Mouse (Mus musculus): ENCODE results near the gene Adcy7. TPM values are rescaled to one million over a fixed set of nuclear protein-coding genes. Genes with fewer than 3 reads are reported as not detected.

Adcy7 gene
- polyA plus RNA-seq, 2 experiments = 7.3 to 7.9 TPM

DNA sequence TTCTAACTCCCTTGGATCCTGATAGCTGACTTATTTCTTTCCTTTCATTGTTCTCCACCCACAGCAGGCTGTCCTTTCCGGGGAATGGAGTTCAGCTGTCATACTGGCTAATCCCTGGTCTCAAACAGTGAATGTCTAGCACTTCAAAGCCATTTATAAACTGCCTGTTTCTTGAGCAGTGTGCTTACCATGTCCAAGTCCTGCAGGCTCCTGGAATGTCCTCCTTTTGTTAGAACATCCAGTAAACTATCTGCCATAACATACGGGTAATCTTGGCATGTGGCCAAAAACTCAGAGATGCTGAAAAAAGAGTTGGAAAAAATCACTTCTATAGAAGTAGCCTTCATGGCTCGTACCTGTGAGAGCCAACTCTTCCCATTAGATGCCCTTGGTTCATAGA lies 67.0 kb downstream of the Adcy7 start:
- H3K36me3 ChIP-seq (ENCODE audit: control insufficient read depth, insufficient read depth, low read length) = peaks cover 87% of the 10 kb centered on the region
- ATAC-seq (ENCODE audit: low FRiP score, low read depth) = peak; percentile 53; the same call in 1 of the 2 replicates
- no peak overlapping the region for H3K27ac ChIP-seq (replicated peaks; ENCODE audit: low read depth, low read length)
- H3K4me2 ChIP-seq (replicated peaks; ENCODE audit: low read depth, low read length, severe bottlenecking) = no peak overlapping the region
- TF ChIP-seq POLR2A (IDR thresholded peaks at IDR 0.05; ENCODE audit: borderline replicate concordance, extremely low read depth, insufficient read depth, insufficient read length) = no peak
- no peaks in the 10 kb centered on the region for H3K4me1 ChIP-seq (ENCODE audit: control insufficient read depth, insufficient read depth, low read length)
- no peak overlapping the region for H3K9ac ChIP-seq (ENCODE audit: low read depth, low read length, severe bottlenecking)
- no peaks in the 10 kb centered on the region for H3K9me3 ChIP-seq (ENCODE audit: control insufficient read depth, low read length)
- no peaks in the 10 kb centered on the region for H3K27me3 ChIP-seq (ENCODE audit: control insufficient read depth, insufficient read depth, low read length)
- WGBS = 60% methylated on average over 3 of the region's 3 CpGs
- no peak for DNase-seq (ENCODE audit: low spot score)
- H3K4me3 ChIP-seq (replicated peaks; ENCODE audit: low read length) = no peak overlapping the region

DNA sequence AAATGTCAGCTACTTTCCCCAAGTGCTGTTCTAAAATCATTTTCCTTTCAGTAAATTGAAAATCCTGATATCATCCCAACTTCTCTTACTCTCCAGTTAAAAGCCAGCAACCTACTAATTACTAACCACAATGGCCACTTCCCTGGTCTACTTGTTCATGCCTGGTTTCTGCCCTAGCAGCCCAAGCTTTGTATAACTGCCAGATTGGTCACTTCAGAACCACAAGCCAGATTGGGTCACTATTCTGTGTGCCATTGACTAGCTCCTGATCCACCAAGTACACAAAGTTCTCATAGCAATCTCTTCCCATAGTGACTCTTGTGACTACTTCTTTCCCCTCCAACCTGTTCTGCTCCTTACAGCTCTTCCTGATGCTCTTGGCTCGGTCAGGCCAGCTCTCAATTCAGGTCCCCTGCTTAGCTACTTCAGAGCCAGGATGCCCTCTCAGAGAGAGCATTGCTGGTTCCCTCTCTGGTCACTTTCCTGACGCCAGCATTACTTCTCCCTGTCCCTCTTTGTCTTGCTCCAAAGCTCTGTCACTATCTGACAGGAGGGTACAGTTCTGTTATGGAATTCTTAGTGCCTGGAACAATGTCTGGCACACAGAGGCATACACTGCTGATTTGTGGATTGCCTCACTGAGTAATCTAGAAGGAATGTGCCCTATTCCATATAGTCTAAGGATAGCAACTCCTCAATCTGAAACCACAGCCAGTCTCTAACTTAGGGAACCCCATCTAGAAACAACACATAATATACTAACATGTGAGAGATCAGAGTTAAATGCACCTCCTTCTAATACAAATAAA lies 67.9 kb downstream of the Adcy7 start:
- Histone ChIP-seq H3K4me3 (replicated peaks; ENCODE audit: low read length) (no peak overlapping the region), H3K27me3 (ENCODE audit: control insufficient read depth, insufficient read depth, low read length) (no peaks in the 10 kb centered on the region), H3K9ac (ENCODE audit: low read depth, low read length, severe bottlenecking) (no peak overlapping the region), H3K4me2 (replicated peaks; ENCODE audit: low read depth, low read length, severe bottlenecking) (no peak overlapping the region), H3K27ac (replicated peaks; ENCODE audit: low read depth, low read length) (no peak overlapping the region), H3K36me3 (ENCODE audit: control insufficient read depth, insufficient read depth, low read length) (peaks cover 88% of the 10 kb centered on the region), H3K4me1 (ENCODE audit: control insufficient read depth, insufficient read depth, low read length) (no peaks in the 10 kb centered on the region), H3K9me3 (ENCODE audit: control insufficient read depth, low read length) (no peaks in the 10 kb centered on the region)
- DNase-seq (ENCODE audit: low spot score) (no peak), ATAC-seq (ENCODE audit: low FRiP score, low read depth) (no peak)
- no peak for TF ChIP-seq POLR2A (IDR thresholded peaks at IDR 0.05; ENCODE audit: borderline replicate concordance, extremely low read depth, insufficient read depth, insufficient read length)
- 79% methylated on average over 2 of the region's 2 CpGs for WGBS

DNA sequence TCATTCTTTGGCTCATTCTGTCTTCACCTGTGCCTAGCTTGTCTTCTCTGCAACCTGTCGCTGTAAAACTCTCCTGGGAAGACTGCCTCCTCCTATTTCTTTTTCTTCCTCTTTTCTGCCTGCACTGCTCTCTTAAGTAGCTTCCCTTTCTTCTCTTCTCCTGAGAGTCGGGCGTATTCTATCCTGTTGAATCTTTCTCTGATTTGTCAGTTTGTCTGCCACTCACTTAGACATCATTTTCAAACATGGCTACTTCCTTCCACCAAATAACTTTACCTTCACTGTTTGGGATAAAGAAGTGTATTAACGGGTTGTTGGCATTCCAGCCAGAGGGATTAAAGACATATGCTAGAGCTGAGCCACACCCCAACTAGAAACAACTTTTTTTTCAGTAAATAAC lies 69.8 kb downstream of the Adcy7 start:
- TF ChIP-seq POLR2A (IDR thresholded peaks at IDR 0.05; ENCODE audit: borderline replicate concordance, extremely low read depth, insufficient read depth, insufficient read length) = no peak
- no peak overlapping the region for H3K9ac ChIP-seq (ENCODE audit: low read depth, low read length, severe bottlenecking)
- H3K4me2 ChIP-seq (replicated peaks; ENCODE audit: low read depth, low read length, severe bottlenecking) = no peak overlapping the region
- H3K4me3 ChIP-seq (replicated peaks; ENCODE audit: low read length) = no peak overlapping the region
- no peak for ATAC-seq (ENCODE audit: low FRiP score, low read depth)
- no peak overlapping the region for H3K27ac ChIP-seq (replicated peaks; ENCODE audit: low read depth, low read length)
- H3K4me1 ChIP-seq (ENCODE audit: control insufficient read depth, insufficient read depth, low read length) = no peaks in the 10 kb centered on the region
- H3K27me3 ChIP-seq (ENCODE audit: control insufficient read depth, insufficient read depth, low read length) = no peaks in the 10 kb centered on the region
- H3K36me3 ChIP-seq (ENCODE audit: control insufficient read depth, insufficient read depth, low read length) = peaks cover 88% of the 10 kb centered on the region
- no peak for DNase-seq (ENCODE audit: low spot score)
- H3K9me3 ChIP-seq (ENCODE audit: control insufficient read depth, low read length) = no peaks in the 10 kb centered on the region
- 83% methylated on average over 4 of the region's 4 CpGs for WGBS

- peaks cover 92% of the 10 kb centered on the region for H3K36me3 ChIP-seq (ENCODE audit: control insufficient read depth, insufficient read depth, low read length)
Measured at GRCm38 (mm10) chr8:88349046-88349445, 76.8 kb downstream of the Adcy7 start.

GRCm38 (mm10) chr8:88357226-88357933 lies 85.2 kb downstream of the Adcy7 start:
- Histone ChIP-seq H3K4me3 (replicated peaks; ENCODE audit: low read length) (no peak overlapping the region), H3K27me3 (ENCODE audit: control insufficient read depth, insufficient read depth, low read length) (no peaks in the 10 kb centered on the region), H3K9ac (ENCODE audit: low read depth, low read length, severe bottlenecking) (no peak overlapping the region), H3K4me1 (ENCODE audit: control insufficient read depth, insufficient read depth, low read length) (peaks cover 9% of the 10 kb centered on the region), H3K4me2 (replicated peaks; ENCODE audit: low read depth, low read length, severe bottlenecking) (no peak overlapping the region), H3K36me3 (ENCODE audit: control insufficient read depth, insufficient read depth, low read length) (peaks cover 68% of the 10 kb centered on the region), H3K27ac (replicated peaks; ENCODE audit: low read depth, low read length) (no peak overlapping the region), H3K9me3 (ENCODE audit: control insufficient read depth, low read length) (no peaks in the 10 kb centered on the region)
- DNase-seq (ENCODE audit: low spot score) = no peak
- no peak for TF ChIP-seq POLR2A (IDR thresholded peaks at IDR 0.05; ENCODE audit: borderline replicate concordance, extremely low read depth, insufficient read depth, insufficient read length)
- no peak for ATAC-seq (ENCODE audit: low FRiP score, low read depth)
- 34% methylated on average over 5 of the region's 5 CpGs for WGBS

More at GRCm38 (mm10) chr8:88349046-88349445, 76.8 kb downstream of the Adcy7 start:
- H3K27ac ChIP-seq (replicated peaks; ENCODE audit: low read depth, low read length) = no peak overlapping the region
- TF ChIP-seq POLR2A (IDR thresholded peaks at IDR 0.05; ENCODE audit: borderline replicate concordance, extremely low read depth, insufficient read depth, insufficient read length) = no peak
- H3K4me1 ChIP-seq (ENCODE audit: control insufficient read depth, insufficient read depth, low read length) = no peaks in the 10 kb centered on the region
- H3K4me3 ChIP-seq (replicated peaks; ENCODE audit: low read length) = no peak overlapping the region
- no peak overlapping the region for H3K4me2 ChIP-seq (replicated peaks; ENCODE audit: low read depth, low read length, severe bottlenecking)
- no peak for DNase-seq (ENCODE audit: low spot score)
- no peak for ATAC-seq (ENCODE audit: low FRiP score, low read depth)
- 71% methylated on average over 2 of the region's 2 CpGs for WGBS
- no peak overlapping the region for H3K9ac ChIP-seq (ENCODE audit: low read depth, low read length, severe bottlenecking)
- no peaks in the 10 kb centered on the region for H3K27me3 ChIP-seq (ENCODE audit: control insufficient read depth, insufficient read depth, low read length)
- H3K9me3 ChIP-seq (ENCODE audit: control insufficient read depth, low read length) = no peaks in the 10 kb centered on the region

All from limb, embryonic 14.5 days (tissue).